Mouse (Mus musculus): Measurements from ENCODE around the gene Lce3b. TPM values are rescaled to one million over a fixed set of nuclear protein-coding genes. Genes with fewer than 3 reads are reported as not detected.
A peak's percentile ranks its signal among the peaks of the same experiment; 100 is the strongest.

Gene Lce3b
- total RNA-seq, 1 experiment: not detected

DNA sequence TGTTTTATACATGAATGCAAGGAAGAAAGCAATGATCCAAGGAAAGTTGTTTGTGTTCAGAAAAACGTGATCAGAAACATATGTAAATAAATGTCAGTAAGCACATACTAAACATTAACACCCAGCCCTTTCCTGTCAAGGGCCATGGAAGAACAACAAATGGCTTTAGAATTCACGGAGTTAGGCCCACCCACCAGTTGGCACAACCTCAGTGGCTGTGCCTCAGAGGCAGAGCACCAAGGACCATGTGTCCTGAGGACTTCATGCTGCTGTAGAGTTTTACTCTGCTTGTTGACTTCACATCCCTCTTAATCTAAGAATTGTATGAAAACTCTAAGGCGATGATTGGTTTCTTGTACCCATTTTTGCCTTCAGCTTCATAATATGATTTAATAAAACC, 27.6 kb upstream of the Lce3b start:
- Histone ChIP-seq H3K4me1 (ENCODE audit: control insufficient read depth in 2 of 2, insufficient read depth in 2 of 2, low read length in 2 of 2, poor library complexity in 1 of 2) (no peaks in the 10 kb centered on the region), H3K36me3 (ENCODE audit: control insufficient read depth, insufficient read depth, low read length, poor library complexity, severe bottlenecking) (no peaks in the 10 kb centered on the region), H3K4me3 (ENCODE audit: insufficient read depth in 1 of 2, low read depth in 1 of 2, low read length in 2 of 2, poor library complexity in 1 of 2, severe bottlenecking in 1 of 2) (no peak overlapping the region), H3K9me3 (ENCODE audit: control insufficient read depth, insufficient read depth, low read depth, low read length) (no peaks in the 10 kb centered on the region), H3K27ac (ENCODE audit: insufficient read depth, low read depth, low read length, poor library complexity, severe bottlenecking) (no peak overlapping the region), H3K9ac (ENCODE audit: insufficient read depth, low read depth, low read length, poor library complexity, severe bottlenecking) (no peak overlapping the region)
- TF ChIP-seq HCFC1 (IDR thresholded peaks at IDR 0.05; ENCODE audit: borderline replicate concordance, insufficient read depth, low read length) (no peak), MAFK (IDR thresholded peaks at IDR 0.05; ENCODE audit: insufficient read depth, low read depth, low read length) (no peak), CHD2 (IDR thresholded peaks at IDR 0.05; ENCODE audit: low read depth, low read length) (no peak), ZNF384 (IDR thresholded peaks at IDR 0.05; ENCODE audit: low read depth, low read length) (no peak), ZC3H11A (IDR thresholded peaks at IDR 0.05; ENCODE audit: borderline replicate concordance, low read depth, low read length) (no peak)
- DNase-seq (ENCODE audit: low read depth, low spot score): no peak
- in situ Hi-C loops (cut with MboI; ENCODE audit: low sequenced_read_pairs in 2 of 2, unreplicated experiment in 2 of 2): loop anchor here in 1 of 2 experiments (25.0 kb wide), 1 partner anchor 132 kb away; no protein-coding TSS in a partner anchor

DNA sequence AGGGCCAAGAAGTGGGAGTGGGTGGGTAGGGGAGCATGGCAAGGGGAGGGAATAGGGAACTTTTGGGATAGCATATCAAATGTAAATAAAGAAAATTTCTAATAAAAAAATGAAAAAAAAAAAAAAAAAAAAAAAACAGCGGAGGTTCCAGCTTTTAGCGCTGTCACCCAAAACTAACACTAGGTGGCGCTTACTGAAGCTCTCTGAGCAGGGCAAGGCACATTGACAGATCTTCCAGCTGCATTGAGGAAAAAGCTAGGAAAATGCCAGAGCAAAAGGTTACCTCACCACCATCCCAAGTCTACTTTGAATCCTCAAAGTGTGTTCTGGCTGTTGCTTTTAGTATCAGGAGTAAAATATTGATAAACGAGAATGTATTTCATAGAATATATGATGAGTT, 25.2 kb upstream of the Lce3b start:
- Histone ChIP-seq H3K4me1 (ENCODE audit: control insufficient read depth in 2 of 2, insufficient read depth in 2 of 2, low read length in 2 of 2, poor library complexity in 1 of 2) (no peaks in the 10 kb centered on the region), H3K9me3 (ENCODE audit: control insufficient read depth, insufficient read depth, low read depth, low read length) (no peaks in the 10 kb centered on the region), H3K36me3 (ENCODE audit: control insufficient read depth, insufficient read depth, low read length, poor library complexity, severe bottlenecking) (no peaks in the 10 kb centered on the region), H3K27ac (ENCODE audit: insufficient read depth, low read depth, low read length, poor library complexity, severe bottlenecking) (no peak overlapping the region), H3K4me3 (ENCODE audit: insufficient read depth in 1 of 2, low read depth in 1 of 2, low read length in 2 of 2, poor library complexity in 1 of 2, severe bottlenecking in 1 of 2) (no peak overlapping the region), H3K9ac (ENCODE audit: insufficient read depth, low read depth, low read length, poor library complexity, severe bottlenecking) (no peak overlapping the region)
- in situ Hi-C loops (cut with MboI; ENCODE audit: low sequenced_read_pairs in 2 of 2, unreplicated experiment in 2 of 2): loop anchor here in 1 of 2 experiments (25.0 kb wide), 1 partner anchor 130 kb away; no protein-coding TSS in a partner anchor
- DNase-seq (ENCODE audit: low read depth, low spot score): no peak
- TF ChIP-seq ZNF384 (IDR thresholded peaks at IDR 0.05; ENCODE audit: low read depth, low read length) (peak; percentile 94), MAFK (IDR thresholded peaks at IDR 0.05; ENCODE audit: insufficient read depth, low read depth, low read length) (no peak)

DNA sequence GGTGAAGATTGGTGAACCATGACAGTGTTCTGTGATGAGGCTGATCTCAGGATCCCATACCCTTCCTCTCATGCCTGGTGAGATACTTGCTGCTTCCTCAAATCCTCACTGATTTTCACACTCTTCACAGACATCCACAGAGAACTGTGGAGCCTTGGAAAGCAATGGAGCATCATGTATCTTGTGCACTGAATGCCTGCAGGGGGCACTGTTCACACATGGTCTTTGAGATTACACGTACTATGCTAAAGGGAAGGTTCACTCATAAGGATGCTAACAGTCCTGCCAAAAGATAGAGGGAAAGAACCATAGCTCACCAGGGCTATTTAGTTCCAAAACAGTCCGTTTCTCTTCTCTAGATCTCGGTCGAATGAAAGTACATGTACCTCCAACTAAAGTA, 12.4 kb upstream of the Lce3b start:
- H3K9me3 ChIP-seq (ENCODE audit: control insufficient read depth, insufficient read depth, low read depth, low read length): no peaks in the 10 kb centered on the region
- no peaks in the 10 kb centered on the region for H3K4me1 ChIP-seq (ENCODE audit: control insufficient read depth in 2 of 2, insufficient read depth in 2 of 2, low read length in 2 of 2, poor library complexity in 1 of 2)
- no peak for DNase-seq (ENCODE audit: low read depth, low spot score)
- H3K27ac ChIP-seq (ENCODE audit: insufficient read depth, low read depth, low read length, poor library complexity, severe bottlenecking): no peak overlapping the region
- no peaks in the 10 kb centered on the region for H3K36me3 ChIP-seq (ENCODE audit: control insufficient read depth, insufficient read depth, low read length, poor library complexity, severe bottlenecking)
- TF ChIP-seq HCFC1 (IDR thresholded peaks at IDR 0.05; ENCODE audit: borderline replicate concordance, insufficient read depth, low read length) (no peak), ZC3H11A (IDR thresholded peaks at IDR 0.05; ENCODE audit: borderline replicate concordance, low read depth, low read length) (no peak), MAFK (IDR thresholded peaks at IDR 0.05; ENCODE audit: insufficient read depth, low read depth, low read length) (no peak), CHD2 (IDR thresholded peaks at IDR 0.05; ENCODE audit: low read depth, low read length) (no peak), ZNF384 (IDR thresholded peaks at IDR 0.05; ENCODE audit: low read depth, low read length) (no peak)
- in situ Hi-C loops (cut with MboI; ENCODE audit: low sequenced_read_pairs in 2 of 2, unreplicated experiment in 2 of 2): loop anchor here in 1 of 2 experiments (25.0 kb wide), 1 partner anchor 117 kb away; no protein-coding TSS in a partner anchor
- no peak overlapping the region for H3K9ac ChIP-seq (ENCODE audit: insufficient read depth, low read depth, low read length, poor library complexity, severe bottlenecking)
- H3K4me3 ChIP-seq (ENCODE audit: insufficient read depth in 1 of 2, low read depth in 1 of 2, low read length in 2 of 2, poor library complexity in 1 of 2, severe bottlenecking in 1 of 2): no peak overlapping the region

DNA sequence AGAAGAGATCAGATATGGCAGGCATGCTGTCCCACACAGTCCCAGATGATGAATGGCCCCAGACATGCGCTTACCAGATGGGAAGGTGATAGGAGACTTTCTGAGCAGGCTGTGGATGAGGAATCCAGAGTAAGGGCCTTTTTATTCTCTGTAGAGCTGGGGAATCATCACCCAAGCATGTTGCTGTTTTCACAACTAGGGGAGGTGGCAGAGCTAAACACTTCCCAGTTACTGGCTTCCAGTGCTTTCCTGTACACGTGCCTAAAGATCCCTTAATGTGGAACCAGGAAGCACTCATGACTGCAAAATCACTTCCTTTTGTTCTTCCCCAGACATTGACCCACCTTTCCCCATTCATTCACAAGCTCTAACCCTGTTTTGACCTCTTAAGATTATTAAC, 6.6 kb upstream of the Lce3b start, which contains the start of gene Lce3a:
Lce3a (minus strand) TSS at position 101 of the 400 bp plus-strand sequence.
- Histone ChIP-seq H3K4me1 (ENCODE audit: control insufficient read depth in 2 of 2, insufficient read depth in 2 of 2, low read length in 2 of 2, poor library complexity in 1 of 2) (no peaks in the 10 kb centered on the region), H3K27ac (ENCODE audit: insufficient read depth, low read depth, low read length, poor library complexity, severe bottlenecking) (no peak within 1 kb of the TSS), H3K4me3 (ENCODE audit: insufficient read depth in 1 of 2, low read depth in 1 of 2, low read length in 2 of 2, poor library complexity in 1 of 2, severe bottlenecking in 1 of 2) (no peak within 1 kb of the TSS), H3K36me3 (ENCODE audit: control insufficient read depth, insufficient read depth, low read length, poor library complexity, severe bottlenecking) (no peaks in the 10 kb centered on the region), H3K9me3 (ENCODE audit: control insufficient read depth, insufficient read depth, low read depth, low read length) (no peaks in the 10 kb centered on the region), H3K9ac (ENCODE audit: insufficient read depth, low read depth, low read length, poor library complexity, severe bottlenecking) (no peak within 1 kb of the TSS)
- no peak for TF ChIP-seq HCFC1 (IDR thresholded peaks at IDR 0.05; ENCODE audit: borderline replicate concordance, insufficient read depth, low read length)
- TF ChIP-seq ZC3H11A (IDR thresholded peaks at IDR 0.05; ENCODE audit: borderline replicate concordance, low read depth, low read length): no peak
- TF ChIP-seq ZNF384 (IDR thresholded peaks at IDR 0.05; ENCODE audit: low read depth, low read length): no peak
- no peak for TF ChIP-seq MAFK (IDR thresholded peaks at IDR 0.05; ENCODE audit: insufficient read depth, low read depth, low read length)
- TF ChIP-seq CHD2 (IDR thresholded peaks at IDR 0.05; ENCODE audit: low read depth, low read length): no peak
- in situ Hi-C loops (cut with MboI; ENCODE audit: low sequenced_read_pairs in 2 of 2, unreplicated experiment in 2 of 2): no loop called here
- no peak for DNase-seq (ENCODE audit: low read depth, low spot score)

DNA sequence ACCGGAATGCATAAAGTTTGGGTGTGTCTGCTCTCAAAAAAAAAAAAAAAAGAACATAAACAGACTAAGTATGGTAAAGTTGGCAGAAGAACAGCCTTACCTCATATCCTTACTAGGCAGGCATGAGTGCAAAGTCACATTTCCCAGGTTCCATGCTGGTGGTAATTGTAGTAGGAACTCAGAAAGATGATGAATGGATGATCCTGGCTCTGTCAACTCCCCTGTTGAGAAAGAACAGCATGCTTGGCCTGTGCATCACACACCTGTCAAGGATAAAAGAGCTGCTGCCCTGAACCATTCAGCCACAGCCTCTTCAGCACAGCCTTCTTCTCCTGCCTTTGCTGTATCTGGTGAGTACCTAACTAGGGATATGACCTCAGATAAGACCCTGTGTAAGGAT, 11.4 kb downstream of the Lce3b start, which contains the start of gene Lce3c:
Lce3c (plus strand) TSS at position 301 of the 400 bp plus-strand sequence.
- Histone ChIP-seq H3K9me3 (ENCODE audit: control insufficient read depth, insufficient read depth, low read depth, low read length) (no peaks in the 10 kb centered on the region), H3K4me3 (ENCODE audit: insufficient read depth in 1 of 2, low read depth in 1 of 2, low read length in 2 of 2, poor library complexity in 1 of 2, severe bottlenecking in 1 of 2) (no peak within 1 kb of the TSS), H3K36me3 (ENCODE audit: control insufficient read depth, insufficient read depth, low read length, poor library complexity, severe bottlenecking) (no peaks in the 10 kb centered on the region), H3K27ac (ENCODE audit: insufficient read depth, low read depth, low read length, poor library complexity, severe bottlenecking) (no peak within 1 kb of the TSS), H3K4me1 (ENCODE audit: control insufficient read depth in 2 of 2, insufficient read depth in 2 of 2, low read length in 2 of 2, poor library complexity in 1 of 2) (no peaks in the 10 kb centered on the region), H3K9ac (ENCODE audit: insufficient read depth, low read depth, low read length, poor library complexity, severe bottlenecking) (no peak within 1 kb of the TSS)
- no peak for TF ChIP-seq HCFC1 (IDR thresholded peaks at IDR 0.05; ENCODE audit: borderline replicate concordance, insufficient read depth, low read length)
- in situ Hi-C loops (cut with MboI; ENCODE audit: low sequenced_read_pairs in 2 of 2, unreplicated experiment in 2 of 2): no loop called here
- DNase-seq (ENCODE audit: low read depth, low spot score): no peak

Data from ES-E14 (cell line).